Mouse (Mus musculus) G1E (cell line): Measurements from ENCODE around the gene Spag8. TPM values are rescaled to one million over a fixed set of nuclear protein-coding genes. Genes with fewer than 3 reads are reported as not detected.

Source experiments
- ATAC-seq: 2 replicates; pipeline ENCODE4 v1.8.0; 2016; ENCODE audit warnings: mild to moderate bottlenecking; ENCODE audit not compliant: insufficient number of reproducible peaks, poor library complexity, low FRiP score, severe bottlenecking; ENCODE audit errors: extremely low read depth
- DNase-seq: peaks from one replicate; pipeline ENCODE4 v3.0.0; 2012; ENCODE audit warnings: low spot score
- H3K27me3 ChIP-seq: 2 replicates; pipeline ENCODE4 v1.6.1; 2012; ENCODE audit warnings: mild to moderate bottlenecking, low read length, inconsistent platforms; ENCODE audit not compliant: insufficient read depth
- H3K36me3 ChIP-seq: replicated peaks from 2 replicates; pipeline ENCODE3; 2012; ENCODE audit warnings: mild to moderate bottlenecking, inconsistent platforms
- H3K4me1 ChIP-seq: 2 replicates; pipeline ENCODE4 v1.6.1; 2012; ENCODE audit warnings: low read depth, low read length, inconsistent platforms, mixed read lengths; ENCODE audit not compliant: insufficient read depth
- H3K4me3 ChIP-seq: 2 replicates; pipeline ENCODE4 v1.5.1; 2012; ENCODE audit warnings: low read depth, mild to moderate bottlenecking, inconsistent platforms, low read length, moderate library complexity, mixed read lengths
- H3K9me3 ChIP-seq: replicated peaks from 2 replicates; pipeline ENCODE4 v1.6.1; 2012; ENCODE audit warnings: inconsistent platforms
- CTCF ChIP-seq: IDR thresholded peaks from 2 replicates; pipeline ENCODE4 v1.5.1; 2012; ENCODE audit warnings: low read depth, low read length, inconsistent platforms, mixed read lengths
- GATA1 ChIP-seq: IDR thresholded peaks from 2 replicates; pipeline ENCODE4 v1.6.1; 2012; ENCODE audit warnings: borderline replicate concordance, low read length, inconsistent platforms, mixed read lengths
- GATA2 ChIP-seq: IDR thresholded peaks from 2 replicates; pipeline ENCODE4 v1.6.1; 2012; ENCODE audit warnings: low read depth, low read length, inconsistent platforms, borderline replicate concordance
- POLR2AphosphoS5 ChIP-seq: IDR thresholded peaks from 2 replicates; pipeline ENCODE4 v1.6.1; 2012; ENCODE audit warnings: low read depth, low read length, inconsistent platforms; ENCODE audit not compliant: insufficient replicate concordance
- TAL1 ChIP-seq: conservative IDR thresholded peaks from 2 replicates; pipeline ENCODE4 v1.6.1; 2012; ENCODE audit warnings: low read depth, low read length, inconsistent platforms, mixed read lengths
- polyA plus RNA-seq: library from polyadenylated mRNA; stranded (reverse); fragments of >175 nt; gene quantifications from 2 replicates; pipeline ENCODE4 v1.2.3, GENCODE M21; 2012
- total RNA-seq, 2 experiments: library from RNA; stranded (forward) in 1 of 2; stranded (reverse) in 1 of 2; fragments of 200-1000 nt in 1 of 2; fragments of >200 nt in 1 of 2; fragmentation: Nextera tagmentation in 1 of 2; gene quantifications; 2 replicates each; pipeline ENCODE4 v1.2.3; 2014 to 2017

The Spag8 gene
- total and polyA plus RNA-seq, 3 experiments: 0.33 TPM; not detected in 2

GRCm38 (mm10) chr4:43656339-43657109 is 3.1 kb upstream of the Spag8 start, which contains the start of gene Hint2:
Gene Hint2, minus strand, starts transcription at chr4:43656466.
- Histone ChIP-seq H3K4me3 (peak within 1 kb of the TSS; percentile 90), H3K9me3 (no peaks in the 10 kb centered on the region), H3K27me3 (peaks cover 30% of the 10 kb centered on the region), H3K4me1 (peaks cover 15% of the 10 kb centered on the region), H3K36me3 (peaks cover 9% of the 10 kb centered on the region)
- DNase-seq (peak; percentile 100), ATAC-seq (peak; percentile 91)
- TF ChIP-seq GATA2: no peak
- TF ChIP-seq TAL1: no peak
- no peak for TF ChIP-seq CTCF
- no peak for TF ChIP-seq POLR2AphosphoS5
- TF ChIP-seq GATA1: no peak

GRCm38 (mm10) chr4:43655656-43656338 is 2.4 kb upstream of the Spag8 start:
- Histone ChIP-seq H3K4me3 (peak overlapping the region; percentile 90), H3K27me3 (peaks cover 23% of the 10 kb centered on the region), H3K36me3 (peaks cover 9% of the 10 kb centered on the region), H3K4me1 (peaks cover 15% of the 10 kb centered on the region), H3K9me3 (no peaks in the 10 kb centered on the region)
- TF ChIP-seq GATA1: no peak
- no peak for TF ChIP-seq TAL1
- TF ChIP-seq POLR2AphosphoS5: no peak
- no peak for TF ChIP-seq CTCF
- TF ChIP-seq GATA2: no peak
- ATAC-seq (no peak), DNase-seq (no peak)

- DNase-seq: no peak
- peaks cover 9% of the 10 kb centered on the region; the same call in 1 of the 2 replicates for H3K27me3 ChIP-seq
- no peak for ATAC-seq
- H3K36me3 ChIP-seq: peaks cover 9% of the 10 kb centered on the region
- peaks cover 15% of the 10 kb centered on the region for H3K4me1 ChIP-seq
- no peak for TF ChIP-seq TAL1
- no peak for TF ChIP-seq CTCF
- no peak for TF ChIP-seq POLR2AphosphoS5
- no peak for TF ChIP-seq GATA2
- no peak for TF ChIP-seq GATA1
- peaks cover 9% of the 10 kb centered on the region for H3K9me3 ChIP-seq
- H3K4me3 ChIP-seq: no peak overlapping the region
Measured at GRCm38 (mm10) chr4:43652726-43653125, 668 bp downstream of the Spag8 start.

- DNase-seq (no peak), ATAC-seq (no peak)
- Histone ChIP-seq H3K4me3 (no peak overlapping the region), H3K4me1 (no peaks in the 10 kb centered on the region), H3K36me3 (peaks cover 7% of the 10 kb centered on the region), H3K9me3 (peaks cover 9% of the 10 kb centered on the region), H3K27me3 (peaks cover 27% of the 10 kb centered on the region)
- no peak for TF ChIP-seq TAL1
- TF ChIP-seq POLR2AphosphoS5: no peak
- TF ChIP-seq GATA2: no peak
- no peak for TF ChIP-seq GATA1
- TF ChIP-seq CTCF: 0 out of 2 replicates have a peak, but pooled peaks have one; percentile 13
Measured at GRCm38 (mm10) chr4:43649783-43650182, 3.6 kb downstream of the Spag8 start.

DNA sequence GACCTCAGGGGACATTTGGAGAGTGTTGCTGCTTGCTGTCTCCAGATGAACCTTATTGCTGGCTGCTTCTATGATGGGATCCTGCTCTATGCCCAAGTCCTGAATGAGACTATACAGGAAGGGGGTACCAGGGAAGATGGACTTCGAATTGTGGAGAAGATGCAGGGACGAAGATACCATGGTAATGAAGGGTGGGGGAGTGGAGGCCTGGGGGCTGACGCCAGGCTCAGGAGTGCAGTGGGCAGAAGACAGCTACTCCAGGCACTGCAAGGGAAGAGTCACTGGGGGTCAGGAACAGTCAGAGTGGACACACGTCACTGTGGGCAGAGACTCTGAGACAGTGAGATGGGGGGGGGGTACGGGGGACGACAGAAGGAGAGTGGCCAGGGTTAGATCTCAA is 12.9 kb downstream of the Spag8 start:
- Histone ChIP-seq H3K9me3 (no peaks in the 10 kb centered on the region), H3K4me3 (no peak overlapping the region), H3K27me3 (peaks cover 30% of the 10 kb centered on the region), H3K4me1 (peaks cover 6% of the 10 kb centered on the region), H3K36me3 (no peaks in the 10 kb centered on the region)
- ATAC-seq (no peak), DNase-seq (no peak)
- TF ChIP-seq CTCF (no peak), POLR2AphosphoS5 (no peak), GATA1 (no peak), TAL1 (no peak), GATA2 (no peak)

- Histone ChIP-seq H3K4me3 (no peak overlapping the region), H3K36me3 (no peaks in the 10 kb centered on the region), H3K9me3 (no peaks in the 10 kb centered on the region), H3K4me1 (peaks cover 6% of the 10 kb centered on the region), H3K27me3 (peaks cover 34% of the 10 kb centered on the region)
- no peak for DNase-seq
- no peak for ATAC-seq
- TF ChIP-seq GATA2 (no peak), CTCF (no peak), POLR2AphosphoS5 (no peak), TAL1 (no peak), GATA1 (no peak)
Measured at GRCm38 (mm10) chr4:43640076-43640475, 13.3 kb downstream of the Spag8 start.
